15 mouse cellular contexts compared by ENCODE assay signal in the genomic region with DNA sequence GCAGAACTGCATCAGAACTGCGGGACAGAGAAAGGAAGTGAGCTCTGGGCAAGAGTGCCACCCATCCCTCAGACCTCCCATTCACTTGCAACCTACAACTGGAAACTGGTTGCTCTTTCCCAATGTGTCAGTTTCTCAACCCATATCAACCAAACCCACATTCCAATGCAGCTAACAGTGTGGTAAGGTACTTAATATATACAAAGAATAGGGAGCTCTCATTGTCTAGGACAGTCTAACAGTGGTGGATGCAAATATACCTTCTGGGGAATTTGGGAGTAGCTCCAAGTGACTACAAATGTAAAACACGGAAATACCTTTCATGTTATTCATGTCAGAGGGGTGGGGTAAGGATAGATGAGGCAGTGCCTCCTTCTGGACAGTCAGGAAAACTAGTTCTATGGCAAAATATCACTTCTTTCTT.
DNase-seq lines count a peak whose midpoint lies in the region; ATAC-seq and TF ChIP-seq lines count a peak whose summit lies in the region.
"Had no signal": no experiment of that assay in that cellular context is flagged by ENCODE, and none has a peak within 500 bp of the region (broad histone marks: within the 10 kb centered on the region; RNA-seq: fewer than 3 reads in every experiment).

No protein-coding gene starts in this region.

- H3K79me2 ChIP-seq in CH12.LX (replicated peaks; ENCODE audit: control insufficient read depth, extremely low read depth, insufficient read depth, poor library complexity, severe bottlenecking), result peaks cover 12% of the 10 kb centered on the region

- H3K9me3 ChIP-seq in liver, postnatal 0 days (ENCODE audit: low read length), result no peaks in the 10 kb centered on the region
- no peaks in the 10 kb centered on the region for H3K9me3 ChIP-seq in liver, embryonic 12.5 days (replicated peaks)
- H3K9me3 ChIP-seq in CH12.LX (replicated peaks; ENCODE audit: low read length), result no peaks in the 10 kb centered on the region
- H3K9me3 ChIP-seq: embryonic facial prominence, embryonic 15.5 days had no signal

- H3K4me2 ChIP-seq in liver, postnatal 0 days (ENCODE audit: low read depth, low read length), result no peak overlapping the region
- no peak overlapping the region for H3K4me2 ChIP-seq in liver, embryonic 12.5 days
- no peak overlapping the region; the same call in 1 of the 2 replicates for H3K4me2 ChIP-seq in CH12.LX (ENCODE audit: insufficient read depth, low read depth, poor library complexity, severe bottlenecking)
- H3K4me2 ChIP-seq: embryonic facial prominence, embryonic 15.5 days had no signal

- no peaks in the 10 kb centered on the region for H3K36me3 ChIP-seq in liver, postnatal 0 days (replicated peaks; ENCODE audit: insufficient read depth, low read length)
- no peaks in the 10 kb centered on the region for H3K36me3 ChIP-seq in liver, embryonic 12.5 days
- H3K36me3 ChIP-seq in CH12.LX (replicated peaks in 1 of 2; ENCODE audit: control insufficient read depth in 1 of 2, insufficient read depth in 1 of 2, low read length in 1 of 2), result peaks cover 0 to 2% of the 10 kb centered on the region in 2 experiments
- H3K36me3 ChIP-seq: embryonic facial prominence, embryonic 15.5 days had no signal

- H3K4me1 ChIP-seq in liver, postnatal 0 days (ENCODE audit: insufficient read depth), result no peaks in the 10 kb centered on the region
- H3K4me1 ChIP-seq in liver, embryonic 12.5 days, result peaks cover 4% of the 10 kb centered on the region; the same call in 1 of the 2 replicates
- peaks cover 6 to 9% of the 10 kb centered on the region in 2 experiments; a peak in 3 of 4 replicates for H3K4me1 ChIP-seq in CH12.LX (ENCODE audit: control insufficient read depth in 1 of 2, insufficient read depth in 2 of 2)
- H3K4me1 ChIP-seq in embryonic fibroblast, embryonic 13.5 days (ENCODE audit: control insufficient read depth, insufficient read depth, low read length), result peaks cover 12% of the 10 kb centered on the region

- peak; percentile 67 for TF ChIP-seq RAD21 in CH12.LX (IDR thresholded peaks at IDR 0.05; ENCODE audit: low read depth, low read length)

- ATAC-seq in liver, postnatal 0 days, result no peak
- ATAC-seq in liver, embryonic 12.5 days, result no peak
- ATAC-seq: forebrain, postnatal 0 days; inflammation-experienced regulatory T-cells, adult 6 months had no signal

- DNase-seq in liver, postnatal 0 days, result no peak
- DNase-seq in 416B (ENCODE audit: low read depth) (peak; percentile 63), CH12.LX (ENCODE audit: extremely low read depth) (no peak)
- DNase-seq in gastrocnemius, postnatal 10 days, result no peak
- DNase-seq in c-Kit-positive CD71-positive TER-119-positive erythroid progenitor cells, embryonic 14.5 days (ENCODE audit: low spot score), result no peak
- DNase-seq: adrenal gland, postnatal 10 days; cerebellum, postnatal 10 days; forebrain, postnatal 0 days; heart, postnatal 14 days; kidney, postnatal 4 days had no signal

- no peak for TF ChIP-seq EP300 in liver, postnatal 0 days (IDR thresholded peaks at IDR 0.05; ENCODE audit: low read depth)
- TF ChIP-seq EP300 in CH12.LX (IDR thresholded peaks at IDR 0.05; ENCODE audit: low read length), result no peak

- H3K9ac ChIP-seq in liver, postnatal 0 days (replicated peaks), result no peak overlapping the region
- no peak overlapping the region for H3K9ac ChIP-seq in liver, embryonic 12.5 days
- no peak overlapping the region for H3K9ac ChIP-seq in CH12.LX (ENCODE audit: insufficient read depth, low read depth)
- H3K9ac ChIP-seq: embryonic facial prominence, embryonic 15.5 days; forebrain, postnatal 0 days had no signal

- no peak overlapping the region for H3K27ac ChIP-seq in liver, postnatal 0 days (ENCODE audit: low read depth)
- no peak overlapping the region for H3K27ac ChIP-seq in liver, embryonic 12.5 days
- no peak overlapping the region for H3K27ac ChIP-seq in CH12.LX (ENCODE audit: insufficient read depth, low read depth)
- H3K27ac ChIP-seq in embryonic fibroblast, embryonic 13.5 days (ENCODE audit: insufficient read depth, low read length), result peak overlapping the region; percentile 21; the same call in 1 of the 2 replicates
- H3K27ac ChIP-seq: embryonic facial prominence, embryonic 15.5 days; macrophage had no signal

- in situ Hi-C loops in CH12.LX (cut with MboI; ENCODE audit: low pct_ligation_motif_present, low pct_unique_long_range_greater_than_20kb, low sequenced_read_pairs), result no loop called here

- TF ChIP-seq CTCF in liver, postnatal 0 days (IDR thresholded peaks at IDR 0.05; ENCODE audit: low read depth), result peak; percentile 37
- TF ChIP-seq CTCF in CH12.LX (conservative IDR thresholded peaks at IDR 0.05 in 1 of 2, IDR thresholded peaks at IDR 0.05 in 1 of 2; ENCODE audit: low read depth in 2 of 2, low read length in 2 of 2), result peak in 1 of 2 experiments; percentile 63; a peak in 2 of 4 replicates
- no peak for TF ChIP-seq CTCF in embryonic fibroblast, embryonic 13.5 days (IDR thresholded peaks at IDR 0.05; ENCODE audit: borderline replicate concordance, insufficient read depth, low read length)

- WGBS in liver, postnatal 0 days (ENCODE audit: insufficient replicate concordance), result 30% methylated on average over 2 of the region's 2 CpGs
- WGBS in liver, embryonic 12.5 days (ENCODE audit: insufficient replicate concordance), result 40% methylated on average over 2 of the region's 2 CpGs

- dilution Hi-C loops in CH12.LX (cut with MboI; ENCODE audit: extremely low pct_ligation_motif_present, extremely low pct_unique_long_range_greater_than_20kb, low sequenced_read_pairs), result no loop called here

- no peaks in the 10 kb centered on the region for H3K27me3 ChIP-seq in liver, postnatal 0 days (ENCODE audit: insufficient read depth, low read length)
- H3K27me3 ChIP-seq in liver, embryonic 12.5 days (replicated peaks), result no peaks in the 10 kb centered on the region
- no peaks in the 10 kb centered on the region for H3K27me3 ChIP-seq in CH12.LX (replicated peaks)
- H3K27me3 ChIP-seq: embryonic facial prominence, embryonic 15.5 days had no signal

- H3K4me3 ChIP-seq in liver, postnatal 0 days (ENCODE audit: low read depth, low read length), result no peak overlapping the region
- no peak overlapping the region for H3K4me3 ChIP-seq in liver, embryonic 12.5 days
- no peak overlapping the region for H3K4me3 ChIP-seq in CH12.LX (replicated peaks in 1 of 3; ENCODE audit: low read depth in 2 of 3, low read length in 2 of 3, poor library complexity in 1 of 3)
- no peak overlapping the region for H3K4me3 ChIP-seq in embryonic fibroblast, embryonic 13.5 days (ENCODE audit: insufficient read depth, low read length)
- H3K4me3 ChIP-seq: embryonic facial prominence, embryonic 15.5 days had no signal

- TF ChIP-seq POLR2A in CH12.LX (IDR thresholded peaks at IDR 0.05; ENCODE audit: low read depth, low read length), result no peak
- TF ChIP-seq POLR2A in embryonic fibroblast, embryonic 13.5 days (IDR thresholded peaks at IDR 0.05; ENCODE audit: low read depth, low read length), result no peak

TF ChIP-seq in CH12.LX, 34 proteins besides CTCF, POLR2A, EP300 and RAD21:
- no peak for TF ChIP-seq GABPA (IDR thresholded peaks at IDR 0.05; ENCODE audit: insufficient replicate concordance, low read depth, low read length)
- TF ChIP-seq MAZ (IDR thresholded peaks at IDR 0.05; ENCODE audit: low read depth, low read length), result no peak
- TF ChIP-seq MAFK (IDR thresholded peaks at IDR 0.05; ENCODE audit: insufficient replicate concordance, low read length), result no peak
- TF ChIP-seq CHD1 (IDR thresholded peaks at IDR 0.05; ENCODE audit: low read depth, low read length), result no peak
- TF ChIP-seq SMC3 (IDR thresholded peaks at IDR 0.05; ENCODE audit: low read depth, low read length), result peak; percentile 75
- peak; percentile 8; the same call in 1 of the 2 replicates for TF ChIP-seq ZC3H11A (IDR thresholded peaks at IDR 0.05; ENCODE audit: low read depth, low read length)
- TF ChIP-seq ELF1 (IDR thresholded peaks at IDR 0.05; ENCODE audit: low read depth, low read length), result peak; percentile 46; the same call in 1 of the 2 replicates
- no peak for TF ChIP-seq SIN3A (IDR thresholded peaks at IDR 0.05; ENCODE audit: low read length)
TF ChIP-seq in CH12.LX: peak in this region for 3.
